Mouse (Mus musculus) neural tube, embryonic 15.5 days (tissue): ENCODE measurements at regions not wholly inside any gene's neighbourhood (a gene's known extent, or its start where the extent isn't known, plus 50 kb on each side); places are given as distances from the start of the nearest gene placed in this dataset.
"Not testable (repeated sequence)": the region's sequence is repeated elsewhere in the genome, so short reads cannot be mapped to it uniquely, and the experiment has no call there.

Source experiments
- ATAC-seq: fragments of 200-750 bp; cut with Nextera tagmentation; 2 replicates; pipeline ENCODE4 v1.8.0; 2017; ENCODE audit warnings: mild to moderate bottlenecking, moderate TSS enrichment, moderate library complexity; ENCODE audit not compliant: low FRiP score
- H3K27ac ChIP-seq: fragments of 300-500 bp; sonication (generic); replicated peaks from 2 replicates; pipeline ENCODE4 v1.5.1; 2015; ENCODE audit warnings: mild to moderate bottlenecking, inconsistent platforms
- H3K27me3 ChIP-seq: fragments of 300-500 bp; sonication (generic); replicated peaks from 2 replicates; pipeline ENCODE4 v1.6.1; 2015; ENCODE audit warnings: inconsistent platforms
- H3K36me3 ChIP-seq: fragments of 300-500 bp; sonication (generic); 2 replicates; pipeline ENCODE4 v1.6.1; 2015; ENCODE audit warnings: inconsistent platforms
- H3K4me1 ChIP-seq: fragments of 300-500 bp; sonication (generic); 2 replicates; pipeline ENCODE4 v1.6.1; 2015; ENCODE audit warnings: inconsistent platforms
- H3K4me2 ChIP-seq: fragments of 300-500 bp; sonication (generic); 2 replicates; pipeline ENCODE4 v1.6.1; 2015; ENCODE audit warnings: inconsistent platforms, mild to moderate bottlenecking, moderate library complexity
- H3K4me3 ChIP-seq: fragments of 300-500 bp; sonication (generic); replicated peaks from 2 replicates; pipeline ENCODE4 v1.5.1; 2015; ENCODE audit warnings: mild to moderate bottlenecking, inconsistent platforms
- H3K9ac ChIP-seq: fragments of 300-500 bp; sonication (generic); replicated peaks from 2 replicates; pipeline ENCODE4 v1.6.1; 2015; ENCODE audit warnings: mild to moderate bottlenecking, inconsistent platforms
- H3K9me3 ChIP-seq: fragments of 300-500 bp; sonication (generic); replicated peaks from 2 replicates; pipeline ENCODE4 v1.6.1; 2016; ENCODE audit warnings: inconsistent platforms
- WGBS: fragments of 180-500 bp; shearing (Covaris S2); methylation state at CpG from one replicate; pipeline ENCODE4 v1.1.7; 2015; ENCODE audit warnings: mixed read lengths; 5-methylcytosine and 5-hydroxymethylcytosine counted together

- no peaks in the 10 kb centered on the region for H3K27me3 ChIP-seq
- H3K4me3 ChIP-seq: no peak overlapping the region
- H3K9me3 ChIP-seq: peaks cover 30% of the 10 kb centered on the region; the same call in 1 of the 2 replicates
- WGBS: 83% methylated on average over 2 of the region's 2 CpGs
- no peak for ATAC-seq
- no peaks in the 10 kb centered on the region for H3K36me3 ChIP-seq
- no peak overlapping the region for H3K27ac ChIP-seq
- no peaks in the 10 kb centered on the region for H3K4me1 ChIP-seq
- H3K4me2 ChIP-seq: no peak overlapping the region
- no peak overlapping the region for H3K9ac ChIP-seq
Observed at GRCm38 (mm10) chr17:3006662-3007061, 108.1 kb upstream of the Scaf8 start.

DNA sequence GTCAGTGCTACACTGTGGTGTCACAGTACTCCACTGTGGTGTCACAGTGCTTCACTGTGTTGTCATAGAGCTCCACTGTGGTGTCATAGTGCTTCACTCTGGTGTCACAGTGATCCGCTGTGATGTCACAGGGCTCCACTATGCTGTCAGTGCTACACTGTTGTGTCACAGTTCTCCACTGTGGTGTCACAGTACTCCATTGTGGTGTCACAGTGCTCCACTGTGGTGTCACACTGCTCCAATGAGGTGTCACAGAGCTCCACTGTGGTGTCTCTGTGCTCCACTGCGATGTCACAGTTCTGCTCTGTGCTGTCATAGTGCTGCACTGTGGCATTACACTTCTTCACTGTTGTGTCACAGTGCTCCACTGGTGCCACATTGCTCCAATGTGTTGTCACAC is 107.5 kb upstream of the Scaf8 start:
- WGBS: 51% methylated on average over 2 of the region's 2 CpGs
- peaks cover 32% of the 10 kb centered on the region; the same call in 1 of the 2 replicates for H3K9me3 ChIP-seq
- H3K36me3 ChIP-seq: no peaks in the 10 kb centered on the region
- H3K4me2 ChIP-seq: no peak overlapping the region
- H3K4me1 ChIP-seq: no peaks in the 10 kb centered on the region
- H3K27me3 ChIP-seq: no peaks in the 10 kb centered on the region
- H3K9ac ChIP-seq: no peak overlapping the region
- no peak overlapping the region for H3K4me3 ChIP-seq
- no peak for ATAC-seq
- H3K27ac ChIP-seq: no peak overlapping the region

- no peak for ATAC-seq
- no peaks in the 10 kb centered on the region for H3K27me3 ChIP-seq
- 61% methylated on average over 2 of the region's 2 CpGs for WGBS
- H3K4me2 ChIP-seq: no peak overlapping the region
- H3K9me3 ChIP-seq: peaks cover 44% of the 10 kb centered on the region; the same call in 1 of the 2 replicates
- no peaks in the 10 kb centered on the region for H3K4me1 ChIP-seq
- H3K27ac ChIP-seq: no peak overlapping the region
- H3K4me3 ChIP-seq: no peak overlapping the region
- H3K9ac ChIP-seq: no peak overlapping the region
- no peaks in the 10 kb centered on the region for H3K36me3 ChIP-seq
Observed at GRCm38 (mm10) chr17:3009939-3010338, 104.8 kb upstream of the Scaf8 start.

- Histone ChIP-seq H3K4me1 (no peaks in the 10 kb centered on the region), H3K36me3 (no peaks in the 10 kb centered on the region), H3K9ac (no peak overlapping the region), H3K4me2 (no peak overlapping the region), H3K4me3 (no peak overlapping the region), H3K27ac (no peak overlapping the region), H3K27me3 (no peaks in the 10 kb centered on the region), H3K9me3 (peaks cover 46% of the 10 kb centered on the region; the same call in 1 of the 2 replicates)
- 52% methylated on average over 1 of the region's 1 CpGs for WGBS
- no peak for ATAC-seq
Observed at GRCm38 (mm10) chr17:3012045-3012444, 102.7 kb upstream of the Scaf8 start.

DNA sequence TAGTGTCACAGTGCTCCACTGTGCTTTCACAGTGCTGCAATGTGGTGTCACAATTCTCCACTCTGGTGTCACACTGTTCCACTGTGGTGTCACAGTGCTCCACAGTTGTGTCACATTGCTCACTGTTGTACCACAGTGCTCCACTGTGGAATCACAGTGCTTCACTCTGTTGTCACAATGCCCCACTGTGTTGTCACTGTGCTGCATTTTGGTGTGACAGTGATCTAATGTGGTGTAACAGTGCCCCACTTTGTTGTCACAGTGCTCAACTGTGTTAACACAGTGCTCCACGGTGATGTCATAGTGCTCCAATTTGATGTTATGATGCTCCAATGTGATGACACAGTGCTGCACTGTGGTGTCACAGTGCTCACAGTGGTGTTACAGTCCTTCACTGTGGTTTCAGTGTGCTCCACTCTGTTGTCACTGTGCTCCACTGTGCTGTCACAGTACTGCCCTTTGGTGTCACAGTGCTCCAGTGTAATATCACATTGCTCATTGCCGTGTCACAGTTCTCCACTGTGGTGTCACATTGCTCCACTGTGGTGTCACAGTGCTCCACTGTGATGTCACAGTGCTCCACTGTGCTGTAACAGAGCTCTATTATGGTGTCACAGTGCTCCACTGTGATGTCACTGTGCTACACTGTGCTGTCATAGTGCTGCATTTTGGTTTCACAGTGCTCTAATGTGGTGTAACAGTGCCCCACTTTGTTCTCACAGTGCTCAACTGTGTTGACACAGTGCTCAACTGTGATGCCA is 95.0 kb upstream of the Scaf8 start:
- no peaks in the 10 kb centered on the region for H3K4me1 ChIP-seq
- no peak overlapping the region for H3K4me3 ChIP-seq
- H3K9ac ChIP-seq: no peak overlapping the region
- no peaks in the 10 kb centered on the region for H3K36me3 ChIP-seq
- no peaks in the 10 kb centered on the region for H3K27me3 ChIP-seq
- no peak overlapping the region for H3K27ac ChIP-seq
- H3K4me2 ChIP-seq: no peak overlapping the region
- peaks cover 19% of the 10 kb centered on the region; the same call in 1 of the 2 replicates for H3K9me3 ChIP-seq
- 98% methylated on average over 2 of the region's 2 CpGs for WGBS
- ATAC-seq: no peak

- Histone ChIP-seq H3K4me3 (no peak overlapping the region), H3K4me1 (no peaks in the 10 kb centered on the region), H3K36me3 (no peaks in the 10 kb centered on the region), H3K27me3 (no peaks in the 10 kb centered on the region), H3K4me2 (no peak overlapping the region), H3K9me3 (peaks cover 13% of the 10 kb centered on the region; the same call in 1 of the 2 replicates), H3K27ac (no peak overlapping the region), H3K9ac (no peak overlapping the region)
- ATAC-seq: no peak
- WGBS: 95% methylated on average over 1 of the region's 1 CpGs
Observed at GRCm38 (mm10) chr17:3020406-3020805, 94.4 kb upstream of the Scaf8 start.

DNA sequence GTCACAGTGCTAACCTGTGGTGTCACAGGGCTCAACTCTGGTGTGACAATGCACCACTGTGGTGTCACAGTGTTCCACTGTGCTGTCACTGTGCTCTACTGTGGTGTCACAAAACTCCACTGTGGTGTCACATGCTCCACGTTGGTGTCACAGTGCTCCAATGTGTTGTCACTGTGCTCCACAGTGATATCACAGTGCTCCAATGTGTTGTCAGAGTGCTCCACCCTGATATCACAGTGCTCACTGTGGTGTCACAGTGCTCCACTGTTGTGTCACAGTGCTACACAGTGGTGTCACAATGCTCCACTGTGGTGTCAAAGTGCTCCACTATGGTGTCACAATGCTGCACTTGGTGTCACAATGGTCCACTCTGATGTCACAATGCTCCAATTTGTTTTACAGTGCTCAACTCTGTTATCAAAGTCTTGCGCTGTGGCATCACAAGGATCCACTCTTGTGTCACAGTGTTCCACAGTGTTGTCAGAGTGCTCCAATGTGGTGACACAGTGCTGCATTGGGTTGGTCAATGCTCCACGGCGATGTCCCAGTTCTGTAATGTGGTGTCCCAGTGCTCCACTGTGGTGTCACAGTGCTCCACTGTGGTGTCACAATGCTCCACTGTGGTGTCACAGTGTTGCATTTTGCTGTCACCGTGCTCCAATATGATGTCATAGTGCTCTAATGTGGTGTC is 92.4 kb upstream of the Scaf8 start:
- Histone ChIP-seq H3K4me1 (no peaks in the 10 kb centered on the region), H3K4me2 (no peak overlapping the region), H3K36me3 (no peaks in the 10 kb centered on the region), H3K27me3 (no peaks in the 10 kb centered on the region), H3K4me3 (no peak overlapping the region), H3K27ac (no peak overlapping the region), H3K9me3 (0 out of 2 replicates have a peak, but pooled peaks cover 5% of the 10 kb centered on the region), H3K9ac (no peak overlapping the region)
- no peak for ATAC-seq
- WGBS: 85% methylated on average over 5 of the region's 5 CpGs

DNA sequence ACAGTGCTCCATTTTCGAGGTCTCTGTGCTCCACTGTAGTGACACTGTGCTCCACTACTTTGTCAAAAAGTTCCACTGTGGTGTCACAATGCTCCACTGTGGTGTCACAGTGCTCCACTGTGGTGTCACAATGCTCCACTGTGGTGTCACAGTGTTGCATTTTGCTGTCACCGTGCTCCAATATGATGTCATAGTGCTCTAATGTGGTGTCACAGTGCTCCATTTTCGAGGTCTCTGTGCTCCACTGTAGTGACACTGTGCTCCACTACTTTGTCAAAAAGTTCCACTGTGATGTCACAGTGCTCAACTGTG is 91.9 kb upstream of the Scaf8 start:
- H3K4me1 ChIP-seq, ATAC-seq: not testable (repeated sequence)

DNA sequence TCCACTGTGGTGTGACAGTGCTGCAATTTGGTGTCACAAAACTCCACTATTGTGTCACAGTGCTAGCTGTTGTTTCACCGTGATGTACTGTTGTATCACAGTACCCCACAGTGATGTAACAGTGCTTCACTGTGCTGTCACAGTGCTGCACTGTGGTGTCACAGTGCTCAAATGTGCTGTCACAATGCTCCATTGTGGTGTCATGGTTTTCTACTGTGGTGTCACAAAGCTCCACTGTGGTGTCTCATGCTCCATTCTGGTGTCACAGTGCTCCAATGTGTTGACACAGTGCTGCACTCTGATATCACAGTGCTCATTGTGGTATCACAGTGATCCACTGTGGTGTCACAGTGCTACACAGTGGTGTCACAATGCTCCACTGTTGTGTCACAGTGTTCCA is 91.3 kb upstream of the Scaf8 start:
- H3K27ac ChIP-seq: no peak overlapping the region
- no peaks in the 10 kb centered on the region for H3K4me1 ChIP-seq
- no peak overlapping the region for H3K4me3 ChIP-seq
- H3K27me3 ChIP-seq: no peaks in the 10 kb centered on the region
- H3K4me2 ChIP-seq: no peak overlapping the region
- no peak for ATAC-seq
- no peaks in the 10 kb centered on the region for H3K9me3 ChIP-seq
- WGBS: 93% methylated on average over 1 of the region's 1 CpGs
- H3K36me3 ChIP-seq: no peaks in the 10 kb centered on the region
- no peak overlapping the region for H3K9ac ChIP-seq

More for the DNA sequence above, 91.9 kb upstream of the Scaf8 start:
- not testable (repeated sequence) for H3K36me3 ChIP-seq, H3K9me3 ChIP-seq, H3K4me3 ChIP-seq, H3K27me3 ChIP-seq, H3K9ac ChIP-seq, H3K4me2 ChIP-seq, H3K27ac ChIP-seq
- 54% methylated on average over 3 of the region's 3 CpGs for WGBS

DNA sequence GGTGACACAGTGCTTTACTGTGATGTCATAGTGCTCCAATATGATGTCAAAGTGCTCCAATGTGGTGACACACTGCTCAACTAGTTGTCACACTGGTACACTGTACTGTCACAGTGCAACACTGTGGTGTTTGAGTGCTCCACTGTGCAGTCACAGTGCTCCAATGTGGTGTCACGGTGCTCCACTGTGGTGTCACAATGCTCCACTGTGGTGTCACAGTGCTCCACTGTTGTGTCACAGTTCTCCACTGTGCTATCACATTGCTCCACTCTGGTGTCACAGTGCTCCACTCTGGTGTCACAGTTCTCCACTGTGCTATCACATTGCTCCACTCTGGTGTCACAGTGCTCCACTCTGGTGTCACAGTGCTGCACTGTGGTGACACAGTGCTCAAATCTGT is 87.9 kb upstream of the Scaf8 start:
- not testable (repeated sequence) for H3K4me2 ChIP-seq, H3K9ac ChIP-seq, H3K9me3 ChIP-seq, H3K27me3 ChIP-seq, H3K36me3 ChIP-seq, H3K4me1 ChIP-seq, H3K4me3 ChIP-seq, H3K27ac ChIP-seq
- 28% methylated on average over 1 of the region's 1 CpGs for WGBS
- ATAC-seq: 0 out of 2 replicates have a peak, but pooled peaks have one; percentile 53

DNA sequence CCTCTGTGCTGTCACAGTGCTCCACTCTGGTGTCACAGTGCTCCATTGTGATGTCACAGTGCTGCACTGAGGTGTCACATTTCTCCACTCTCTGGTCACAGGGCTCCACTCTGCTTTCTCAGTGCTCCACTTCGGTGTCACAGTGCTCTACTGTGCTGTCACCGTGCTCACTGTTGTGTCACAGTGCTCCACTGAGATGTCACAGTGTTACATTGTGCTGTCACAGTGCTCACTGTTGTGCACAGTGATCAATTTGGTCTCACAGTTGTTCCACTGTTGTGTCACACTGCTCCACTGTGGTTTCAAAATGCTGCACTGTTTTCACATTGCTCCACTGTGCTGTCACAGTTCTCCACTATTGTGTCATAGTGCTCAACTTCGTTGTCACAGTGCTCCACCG is 87.4 kb upstream of the Scaf8 start:
- Histone ChIP-seq H3K9me3 (0 out of 2 replicates have a peak, but pooled peaks cover 4% of the 10 kb centered on the region), H3K9ac (no peak overlapping the region), H3K4me1 (no peaks in the 10 kb centered on the region), H3K27ac (no peak overlapping the region), H3K4me2 (no peak overlapping the region), H3K36me3 (no peaks in the 10 kb centered on the region), H3K27me3 (no peaks in the 10 kb centered on the region), H3K4me3 (no peak overlapping the region)
- 84% methylated on average over 4 of the region's 4 CpGs for WGBS
- ATAC-seq: no peak

GRCm38 (mm10) chr17:3029750-3030149 is 85.0 kb upstream of the Scaf8 start:
- H3K9me3 ChIP-seq, H3K27ac ChIP-seq: not testable (repeated sequence)
- WGBS: 64% methylated on average over 2 of the region's 2 CpGs

More at GRCm38 (mm10) chr17:3029750-3030149, 85.0 kb upstream of the Scaf8 start:
- H3K4me1 ChIP-seq, H3K36me3 ChIP-seq, H3K4me2 ChIP-seq, H3K4me3 ChIP-seq, H3K27me3 ChIP-seq, H3K9ac ChIP-seq: not testable (repeated sequence)
- peak; percentile 77; the same call in 1 of the 2 replicates for ATAC-seq
